Mouse (Mus musculus): Measurements from ENCODE around the gene Selenov.

- TF ChIP-seq CTCF (IDR thresholded peaks at IDR 0.05; ENCODE audit: low read depth) (no peak; the same call in none of the 2 replicates), EP300 (IDR thresholded peaks at IDR 0.05; ENCODE audit: low read depth) (peak; percentile 88)
These were observed 47.4 kb upstream of the Selenov start, which contains the start of gene Supt5 for GRCm38 (mm10) chr7:28338108-28338998.
